9 mouse cellular contexts compared by ENCODE assay signal in genomic region chr9:66920488-66921279, GRCm38 (mm10). TPM values are rescaled to one million over a fixed set of nuclear protein-coding genes. Genes with fewer than 3 reads are reported as not detected.
A peak's percentile ranks its signal among the peaks of the same experiment; 100 is the strongest.
DNase-seq lines count a peak whose midpoint lies in the region; ATAC-seq and TF ChIP-seq lines count a peak whose summit lies in the region.
"Had no signal": no experiment of that assay in that cellular context is flagged by ENCODE, and none has a peak within 500 bp of the region (broad histone marks: within the 10 kb centered on the region; RNA-seq: fewer than 3 reads in every experiment).

No protein-coding gene starts in this region.

- H3K27me3 ChIP-seq in lung, embryonic 14.5 days (ENCODE audit: insufficient read depth, low read length) = no peaks in the 10 kb centered on the region
- peaks cover 6% of the 10 kb centered on the region for H3K27me3 ChIP-seq in forebrain, embryonic 10.5 days (ENCODE audit: poor library complexity, severe bottlenecking)
- no peaks in the 10 kb centered on the region for H3K27me3 ChIP-seq in limb, embryonic 12.5 days
- no peaks in the 10 kb centered on the region for H3K27me3 ChIP-seq in splenic B cell, adult 2 months (ENCODE audit: control insufficient read depth, insufficient read depth, low read length, poor library complexity, severe bottlenecking)

- no peaks in the 10 kb centered on the region for H3K36me3 ChIP-seq in lung, embryonic 14.5 days (ENCODE audit: insufficient read depth)
- peaks cover 12% of the 10 kb centered on the region for H3K36me3 ChIP-seq in forebrain, embryonic 10.5 days (replicated peaks)
- no peaks in the 10 kb centered on the region for H3K36me3 ChIP-seq in limb, embryonic 12.5 days
- H3K36me3 ChIP-seq in splenic B cell, adult 2 months (ENCODE audit: control insufficient read depth, insufficient read depth, low read length, poor library complexity, severe bottlenecking) = no peaks in the 10 kb centered on the region

- H3K4me2 ChIP-seq in lung, embryonic 14.5 days = peak overlapping the region; percentile 84
- H3K4me2 ChIP-seq in limb, embryonic 12.5 days = peak overlapping the region; percentile 84

- TF ChIP-seq CTCF in lung, embryonic 14.5 days (IDR thresholded peaks at IDR 0.05; ENCODE audit: low read depth) = no peak; the same call in 1 of the 2 replicates

- H3K9me3 ChIP-seq in lung, embryonic 14.5 days (ENCODE audit: low read depth, low read length) = no peaks in the 10 kb centered on the region
- H3K9me3 ChIP-seq in forebrain, embryonic 10.5 days = no peaks in the 10 kb centered on the region
- H3K9me3 ChIP-seq in limb, embryonic 12.5 days = no peaks in the 10 kb centered on the region

- no peak for DNase-seq in lung, embryonic 14.5 days
- no peak for DNase-seq in lung, postnatal 25 days (ENCODE audit: low spot score)
- DNase-seq in forebrain, embryonic 10.5 days (ENCODE audit: extremely low spot score, low spot score) = no peak
- peak; percentile 45 for DNase-seq in splenic B cell, adult 2 months (ENCODE audit: low read depth, low spot score)
- no peak for DNase-seq in left cerebral cortex, postnatal 25 days (ENCODE audit: low spot score in 2 of 2)
- DNase-seq in spleen, postnatal 4 days (ENCODE audit: low spot score in 2 of 2) = no peak
- DNase-seq: adrenal gland, adult 2 months had no signal

- H3K4me1 ChIP-seq in lung, embryonic 14.5 days (ENCODE audit: insufficient read depth) = peaks cover 11% of the 10 kb centered on the region
- H3K4me1 ChIP-seq in forebrain, embryonic 10.5 days = peaks cover 32% of the 10 kb centered on the region
- peaks cover 21% of the 10 kb centered on the region for H3K4me1 ChIP-seq in limb, embryonic 12.5 days (replicated peaks)

- intact Hi-C loops in left cerebral cortex, postnatal 25 days (cut with DNase I) = loop anchor here (10.0 kb wide), 1 partner anchor 276 kb away; no protein-coding TSS in a partner anchor

- H3K4me3 ChIP-seq in lung, embryonic 14.5 days (ENCODE audit: low read depth, low read length) = 0 out of 2 replicates have a peak overlapping the region, but pooled peaks have one; percentile 72
- H3K4me3 ChIP-seq in forebrain, embryonic 10.5 days = peak overlapping the region; percentile 95
- H3K4me3 ChIP-seq in limb, embryonic 12.5 days (replicated peaks) = peak overlapping the region; percentile 87

- H3K27ac ChIP-seq in lung, embryonic 14.5 days (ENCODE audit: low read depth) = no peak overlapping the region
- H3K27ac ChIP-seq in forebrain, embryonic 10.5 days = peak overlapping the region; percentile 95
- no peak overlapping the region for H3K27ac ChIP-seq in limb, embryonic 12.5 days

- no peak overlapping the region for H3K9ac ChIP-seq in lung, embryonic 14.5 days
- H3K9ac ChIP-seq in limb, embryonic 12.5 days (replicated peaks) = no peak overlapping the region; the same call in 1 of the 2 replicates

- ATAC-seq in lung, embryonic 14.5 days (ENCODE audit: insufficient read depth) = no peak
- ATAC-seq in limb, embryonic 12.5 days (ENCODE audit: insufficient number of reproducible peaks, insufficient read depth, low FRiP score, low TSS enrichment, low read depth) = no peak
- ATAC-seq in inflammation-experienced regulatory T-cells, adult 6 months = no peak

- 8% methylated on average over 6 of the region's 6 CpGs for WGBS in lung, embryonic 14.5 days
- 15% methylated on average over 6 of the region's 6 CpGs for WGBS in forebrain, embryonic 10.5 days
- WGBS in limb, embryonic 12.5 days = 3% methylated on average over 6 of the region's 6 CpGs

RNA-seq across cellular contexts. Expression of gene Rab8b, which starts 1.2 kb away (rescaled TPM):
- polyA plus RNA-seq in lung, embryonic 14.5 days (2014; fragmentation: Nextera tagmentation; extraction: Ambion mirVana) = 29.9 and 35.0 TPM in 2 replicates
- 33.4 and 34.0 TPM in 2 replicates for polyA plus RNA-seq in forebrain, embryonic 10.5 days (2016; fragmentation: Nextera tagmentation; extraction: Ambion mirVana)
- polyA plus RNA-seq in limb, embryonic 12.5 days (2016; fragmentation: Nextera tagmentation; extraction: Ambion mirVana) = 16.9 and 17.8 TPM in 2 replicates
- 100 to 1,000 TPM; 140 to 229 (median 170) TPM for polyA plus RNA-seq in inflammation-experienced regulatory T-cells, adult 6 months (2017; shearing (Covaris generic))
- 10 to 100 TPM; 27.2 to 31.0 TPM for total RNA-seq in left cerebral cortex, postnatal 25 days (2021)

RNA-seq across cellular contexts. Expression of gene Rps27l, which starts 25.2 kb away (rescaled TPM):
- 656 and 719 TPM in 2 replicates for polyA plus RNA-seq in lung, embryonic 14.5 days (2014; fragmentation: Nextera tagmentation; extraction: Ambion mirVana)
- polyA plus RNA-seq in forebrain, embryonic 10.5 days (2016; fragmentation: Nextera tagmentation; extraction: Ambion mirVana) = 818 and 845 TPM in 2 replicates
- 723 and 758 TPM in 2 replicates for polyA plus RNA-seq in limb, embryonic 12.5 days (2016; fragmentation: Nextera tagmentation; extraction: Ambion mirVana)
- 100 to 1,000 TPM; 143 to 443 (median 185) TPM for polyA plus RNA-seq in inflammation-experienced regulatory T-cells, adult 6 months (2017; shearing (Covaris generic))
- 10 to 100 TPM; 34.0 to 34.9 TPM for total RNA-seq in left cerebral cortex, postnatal 25 days (2021)

RNA-seq across cellular contexts. Expression of gene Lactb, which starts 54.6 kb away (rescaled TPM):
- 8.7 and 9.8 TPM in 2 replicates for polyA plus RNA-seq in lung, embryonic 14.5 days (2014; fragmentation: Nextera tagmentation; extraction: Ambion mirVana)
- 9.2 and 9.6 TPM in 2 replicates for polyA plus RNA-seq in forebrain, embryonic 10.5 days (2016; fragmentation: Nextera tagmentation; extraction: Ambion mirVana)
- polyA plus RNA-seq in limb, embryonic 12.5 days (2016; fragmentation: Nextera tagmentation; extraction: Ambion mirVana) = 7.4 and 8.2 TPM in 2 replicates
- 1 to 10 TPM; 2.3 to 4.4 (median 3.4) TPM for polyA plus RNA-seq in inflammation-experienced regulatory T-cells, adult 6 months (2017; shearing (Covaris generic))
- 10 to 100 TPM; 18.7 to 20.5 TPM for total RNA-seq in left cerebral cortex, postnatal 25 days (2021)
